ENCODE assay signal across 22 mouse cellular contexts in the genomic region with DNA sequence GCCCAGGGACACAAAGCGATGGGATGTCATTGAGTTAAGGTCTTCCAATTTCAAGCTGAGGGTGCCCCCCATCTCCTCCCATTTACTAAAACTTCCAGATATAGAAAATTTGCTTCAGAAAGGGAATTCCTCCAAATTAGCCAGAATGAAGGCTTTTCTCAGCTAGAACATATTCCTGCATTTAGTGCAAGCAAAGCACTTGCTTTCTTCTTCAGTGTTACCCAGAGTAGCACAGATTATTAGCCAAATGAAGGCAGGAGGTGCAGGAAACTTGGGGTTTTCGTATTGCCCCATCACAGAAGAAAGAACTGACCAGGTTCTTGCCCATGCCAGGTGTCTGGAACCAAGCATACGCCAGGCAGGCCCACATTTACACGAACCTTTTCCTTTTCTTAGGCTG.
"Had no signal": no experiment of that assay in that cellular context is flagged by ENCODE, and none has a peak within 500 bp of the region (broad histone marks: within the 10 kb centered on the region; RNA-seq: fewer than 3 reads in every experiment).

No protein-coding gene starts in this region.

- DNase-seq: kidney, adult 2 months; kidney, postnatal 4 days; left cerebral cortex, postnatal 4 days; lung, embryonic 14.5 days; lung, postnatal 10 days; lung, postnatal 36 days; midbrain, embryonic 14.5 days; right cerebral cortex, adult 18-20 months; right cerebral cortex, postnatal 14 days; right cerebral cortex, postnatal 4 days; thymus, adult 18-20 months; thymus, postnatal 36 days had no signal

- H3K4me3 ChIP-seq: limb, embryonic 12.5 days; limb, embryonic 15.5 days; liver, embryonic 15.5 days; midbrain, embryonic 10.5 days; neural tube, embryonic 12.5 days; neural tube, embryonic 15.5 days had no signal

- H3K36me3 ChIP-seq: limb, embryonic 15.5 days; liver, embryonic 15.5 days had no signal

- H3K4me2 ChIP-seq: limb, embryonic 12.5 days; limb, embryonic 15.5 days; liver, embryonic 11.5 days; liver, embryonic 15.5 days; neural tube, embryonic 12.5 days; neural tube, embryonic 15.5 days had no signal

- H3K27me3 ChIP-seq: limb, embryonic 12.5 days; limb, embryonic 15.5 days; megakaryocyte, embryonic 14.5 days; neural tube, embryonic 12.5 days; neural tube, embryonic 15.5 days had no signal

- ATAC-seq: intestine, postnatal 0 days had no signal

- H3K4me1 ChIP-seq: neural tube, embryonic 12.5 days had no signal

- H3K9ac ChIP-seq: limb, embryonic 12.5 days; limb, embryonic 15.5 days; liver, embryonic 15.5 days; lung, embryonic 14.5 days; neural tube, embryonic 12.5 days; neural tube, embryonic 15.5 days had no signal

- H3K27ac ChIP-seq: kidney, postnatal 0 days; limb, embryonic 12.5 days; limb, embryonic 15.5 days; liver, embryonic 15.5 days; midbrain, embryonic 10.5 days; neural tube, embryonic 12.5 days; neural tube, embryonic 15.5 days had no signal

- H3K9me3 ChIP-seq: limb, embryonic 12.5 days; limb, embryonic 15.5 days; liver, embryonic 15.5 days; megakaryocyte, embryonic 14.5 days; midbrain, embryonic 10.5 days; neural tube, embryonic 12.5 days; neural tube, embryonic 15.5 days had no signal
